Mouse (Mus musculus): ENCODE results near the gene Fra10ac1. TPM values are rescaled to one million over a fixed set of nuclear protein-coding genes. Genes with fewer than 3 reads are reported as not detected.

Gene Fra10ac1
- polyA plus RNA-seq, 1 experiment from 2014 or later, result 38.9 TPM

DNA sequence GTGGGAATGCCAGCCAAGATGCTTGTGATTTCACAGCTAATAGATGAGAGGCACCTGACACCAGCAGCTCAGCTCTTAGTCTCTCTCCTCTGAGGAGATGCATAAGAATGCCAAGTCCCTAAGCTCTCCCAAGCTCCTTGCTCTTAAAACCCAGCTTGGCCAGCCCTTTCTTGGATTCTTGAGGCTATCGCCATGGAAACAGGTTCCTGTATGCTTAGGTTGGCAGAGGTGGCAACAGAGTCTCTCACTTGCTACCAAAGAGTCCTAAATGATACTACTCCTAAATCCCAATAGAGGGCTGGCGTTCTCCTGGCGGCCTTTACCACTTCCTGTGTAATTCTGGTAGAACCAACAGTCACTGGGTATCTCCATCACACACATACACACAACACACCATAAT is 35.5 kb upstream of the Fra10ac1 start:
- no peaks in the 10 kb centered on the region for H3K27me3 ChIP-seq (replicated peaks; ENCODE audit: control insufficient read depth, insufficient read depth, low read length)
- no peak overlapping the region for H3K9ac ChIP-seq (ENCODE audit: low read length)
- DNase-seq (ENCODE audit: low spot score), result peak; percentile 49
- no peaks in the 10 kb centered on the region for H3K36me3 ChIP-seq (ENCODE audit: control insufficient read depth, insufficient read depth, low read length)
- ATAC-seq, result no peak
- H3K4me3 ChIP-seq (ENCODE audit: low read depth, low read length), result no peak overlapping the region
- H3K4me2 ChIP-seq (ENCODE audit: low read length), result no peak overlapping the region
- WGBS, result 78% methylated on average over 3 of the region's 3 CpGs
- H3K4me1 ChIP-seq (ENCODE audit: control insufficient read depth, insufficient read depth, low read length), result peaks cover 16% of the 10 kb centered on the region
- H3K9me3 ChIP-seq (replicated peaks; ENCODE audit: control insufficient read depth, low read length), result no peaks in the 10 kb centered on the region
- H3K27ac ChIP-seq (ENCODE audit: low read depth, low read length), result 0 out of 2 replicates have a peak overlapping the region, but pooled peaks have one; percentile 58

GRCm38 (mm10) chr19:38258651-38259065 is 34.7 kb upstream of the Fra10ac1 start:
- Histone ChIP-seq H3K4me1 (ENCODE audit: control insufficient read depth, insufficient read depth, low read length) (peaks cover 15% of the 10 kb centered on the region), H3K36me3 (ENCODE audit: control insufficient read depth, insufficient read depth, low read length) (no peaks in the 10 kb centered on the region), H3K4me2 (ENCODE audit: low read length) (no peak overlapping the region), H3K9ac (ENCODE audit: low read length) (no peak overlapping the region), H3K4me3 (ENCODE audit: low read depth, low read length) (no peak overlapping the region), H3K9me3 (replicated peaks; ENCODE audit: control insufficient read depth, low read length) (no peaks in the 10 kb centered on the region), H3K27ac (ENCODE audit: low read depth, low read length) (no peak overlapping the region), H3K27me3 (replicated peaks; ENCODE audit: control insufficient read depth, insufficient read depth, low read length) (no peaks in the 10 kb centered on the region)
- DNase-seq (ENCODE audit: low spot score) (peak; percentile 55), ATAC-seq (peak; percentile 49)
- 56% methylated on average over 3 of the region's 3 CpGs for WGBS

DNA sequence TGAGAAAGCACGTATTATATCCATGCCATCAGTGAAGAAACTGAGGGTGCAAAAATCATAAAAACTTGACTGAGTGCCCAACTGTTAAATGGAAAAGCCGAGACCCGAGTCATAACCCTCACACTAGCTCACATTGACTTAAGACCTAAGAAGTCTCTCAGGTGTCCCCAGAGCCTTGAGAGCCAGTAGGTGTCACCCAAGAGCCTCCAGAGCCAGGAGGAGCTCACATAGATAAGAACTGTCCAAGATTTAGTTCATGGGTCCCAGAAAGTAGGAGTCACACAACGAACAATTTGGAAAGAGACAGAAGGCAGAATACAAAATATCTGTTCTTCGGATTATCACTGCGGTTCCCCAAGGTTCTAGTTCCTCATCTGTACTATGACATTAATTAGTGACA is 29.8 kb upstream of the Fra10ac1 start:
- peak; percentile 57 for DNase-seq (ENCODE audit: low spot score)
- Histone ChIP-seq H3K9ac (ENCODE audit: low read length) (no peak overlapping the region), H3K27ac (ENCODE audit: low read depth, low read length) (no peak overlapping the region), H3K4me3 (ENCODE audit: low read depth, low read length) (no peak overlapping the region), H3K9me3 (replicated peaks; ENCODE audit: control insufficient read depth, low read length) (no peaks in the 10 kb centered on the region), H3K36me3 (ENCODE audit: control insufficient read depth, insufficient read depth, low read length) (no peaks in the 10 kb centered on the region), H3K27me3 (replicated peaks; ENCODE audit: control insufficient read depth, insufficient read depth, low read length) (no peaks in the 10 kb centered on the region), H3K4me2 (ENCODE audit: low read length) (no peak overlapping the region), H3K4me1 (ENCODE audit: control insufficient read depth, insufficient read depth, low read length) (no peaks in the 10 kb centered on the region)
- WGBS, result 61% methylated on average over 6 of the region's 6 CpGs
- no peak for ATAC-seq

DNA sequence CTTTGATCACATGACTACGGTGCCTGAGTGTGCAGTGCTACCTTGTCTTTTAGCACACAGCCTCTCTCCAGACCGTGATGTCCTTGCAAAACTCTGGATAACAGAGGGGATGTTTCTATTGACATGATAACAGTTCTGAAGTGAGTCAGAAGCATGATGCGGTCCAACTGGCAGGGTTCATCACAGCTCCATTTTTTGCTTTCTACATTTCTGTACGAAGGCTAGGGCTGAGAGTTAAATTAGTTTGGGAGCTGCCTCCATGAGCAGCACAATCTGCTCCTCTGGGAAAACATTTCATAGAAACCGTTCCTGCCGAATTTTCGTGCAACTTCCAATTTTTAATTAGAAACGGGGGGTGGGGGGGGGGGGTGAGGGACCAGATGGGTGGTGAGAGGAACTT is 25.7 kb upstream of the Fra10ac1 start:
- H3K4me2 ChIP-seq (ENCODE audit: low read length), result no peak overlapping the region
- no peak overlapping the region for H3K4me3 ChIP-seq (ENCODE audit: low read depth, low read length)
- ATAC-seq, result no peak
- no peaks in the 10 kb centered on the region for H3K9me3 ChIP-seq (replicated peaks; ENCODE audit: control insufficient read depth, low read length)
- H3K27me3 ChIP-seq (replicated peaks; ENCODE audit: control insufficient read depth, insufficient read depth, low read length), result no peaks in the 10 kb centered on the region
- H3K9ac ChIP-seq (ENCODE audit: low read length), result no peak overlapping the region
- DNase-seq (ENCODE audit: low spot score), result no peak
- no peaks in the 10 kb centered on the region for H3K36me3 ChIP-seq (ENCODE audit: control insufficient read depth, insufficient read depth, low read length)
- 85% methylated on average over 8 of the region's 8 CpGs for WGBS
- H3K4me1 ChIP-seq (ENCODE audit: control insufficient read depth, insufficient read depth, low read length), result peaks cover 13% of the 10 kb centered on the region; the same call in 1 of the 2 replicates
- H3K27ac ChIP-seq (ENCODE audit: low read depth, low read length), result no peak overlapping the region

DNA sequence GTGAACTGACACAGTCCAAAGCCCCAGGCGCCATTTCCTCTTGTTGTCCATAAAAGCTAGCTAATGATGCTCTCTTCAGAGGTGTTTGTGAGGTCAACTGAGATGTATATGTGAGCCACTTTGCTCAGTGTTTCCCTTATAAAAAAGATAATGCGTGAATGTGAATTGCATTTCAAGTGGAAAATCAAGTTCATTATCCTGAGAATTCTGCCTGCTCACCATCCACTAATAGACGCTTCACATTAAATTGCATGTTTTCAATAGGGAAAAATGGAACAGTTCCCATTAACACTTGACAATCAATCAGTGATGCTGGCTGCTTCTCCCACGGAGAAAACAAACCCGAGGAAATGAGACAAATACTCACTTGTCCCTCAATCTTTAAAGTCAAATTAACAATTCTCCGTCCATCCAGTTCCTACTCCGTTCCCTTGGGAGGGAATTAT is 22.2 kb upstream of the Fra10ac1 start:
- WGBS, result 11% methylated on average over 7 of the region's 7 CpGs
- H3K27ac ChIP-seq (ENCODE audit: low read depth, low read length), result peak overlapping the region; percentile 70; the same call in 1 of the 2 replicates
- no peak overlapping the region for H3K9ac ChIP-seq (ENCODE audit: low read length)
- 0 out of 2 replicates have a peak overlapping the region, but pooled peaks have one; percentile 28 for H3K4me2 ChIP-seq (ENCODE audit: low read length)
- H3K36me3 ChIP-seq (ENCODE audit: control insufficient read depth, insufficient read depth, low read length), result no peaks in the 10 kb centered on the region
- no peaks in the 10 kb centered on the region for H3K27me3 ChIP-seq (replicated peaks; ENCODE audit: control insufficient read depth, insufficient read depth, low read length)
- H3K4me3 ChIP-seq (ENCODE audit: low read depth, low read length), result no peak overlapping the region
- no peaks in the 10 kb centered on the region for H3K9me3 ChIP-seq (replicated peaks; ENCODE audit: control insufficient read depth, low read length)
- peak; percentile 73 for ATAC-seq
- peak; percentile 84 for DNase-seq (ENCODE audit: low spot score)
- peaks cover 16% of the 10 kb centered on the region; the same call in 1 of the 2 replicates for H3K4me1 ChIP-seq (ENCODE audit: control insufficient read depth, insufficient read depth, low read length)

- Histone ChIP-seq H3K9me3 (replicated peaks; ENCODE audit: control insufficient read depth, low read length) (no peaks in the 10 kb centered on the region), H3K27me3 (replicated peaks; ENCODE audit: control insufficient read depth, insufficient read depth, low read length) (no peaks in the 10 kb centered on the region), H3K9ac (ENCODE audit: low read length) (no peak overlapping the region), H3K4me3 (ENCODE audit: low read depth, low read length) (no peak overlapping the region), H3K36me3 (ENCODE audit: control insufficient read depth, insufficient read depth, low read length) (no peaks in the 10 kb centered on the region), H3K4me1 (ENCODE audit: control insufficient read depth, insufficient read depth, low read length) (peaks cover 16% of the 10 kb centered on the region; the same call in 1 of the 2 replicates), H3K27ac (ENCODE audit: low read depth, low read length) (peak overlapping the region; percentile 70), H3K4me2 (ENCODE audit: low read length) (peak overlapping the region; percentile 28)
- peak; percentile 68 for ATAC-seq
- WGBS, result 27% methylated on average over 10 of the region's 10 CpGs
- peak; percentile 77 for DNase-seq (ENCODE audit: low spot score)
Observed at GRCm38 (mm10) chr19:38245361-38246176, 21.6 kb upstream of the Fra10ac1 start.

GRCm38 (mm10) chr19:38244748-38245147 is 20.8 kb upstream of the Fra10ac1 start:
- peak overlapping the region; percentile 70 for H3K27ac ChIP-seq (ENCODE audit: low read depth, low read length)
- 61% methylated on average over 8 of the region's 8 CpGs for WGBS
- DNase-seq (ENCODE audit: low spot score) (no peak), ATAC-seq (no peak)
- H3K4me2 ChIP-seq (ENCODE audit: low read length), result peak overlapping the region; percentile 28; the same call in 1 of the 2 replicates
- H3K9me3 ChIP-seq (replicated peaks; ENCODE audit: control insufficient read depth, low read length), result no peaks in the 10 kb centered on the region
- no peaks in the 10 kb centered on the region for H3K27me3 ChIP-seq (replicated peaks; ENCODE audit: control insufficient read depth, insufficient read depth, low read length)
- no peak overlapping the region for H3K4me3 ChIP-seq (ENCODE audit: low read depth, low read length)
- no peaks in the 10 kb centered on the region for H3K36me3 ChIP-seq (ENCODE audit: control insufficient read depth, insufficient read depth, low read length)
- H3K4me1 ChIP-seq (ENCODE audit: control insufficient read depth, insufficient read depth, low read length), result peaks cover 16% of the 10 kb centered on the region; the same call in 1 of the 2 replicates
- H3K9ac ChIP-seq (ENCODE audit: low read length), result no peak overlapping the region

DNA sequence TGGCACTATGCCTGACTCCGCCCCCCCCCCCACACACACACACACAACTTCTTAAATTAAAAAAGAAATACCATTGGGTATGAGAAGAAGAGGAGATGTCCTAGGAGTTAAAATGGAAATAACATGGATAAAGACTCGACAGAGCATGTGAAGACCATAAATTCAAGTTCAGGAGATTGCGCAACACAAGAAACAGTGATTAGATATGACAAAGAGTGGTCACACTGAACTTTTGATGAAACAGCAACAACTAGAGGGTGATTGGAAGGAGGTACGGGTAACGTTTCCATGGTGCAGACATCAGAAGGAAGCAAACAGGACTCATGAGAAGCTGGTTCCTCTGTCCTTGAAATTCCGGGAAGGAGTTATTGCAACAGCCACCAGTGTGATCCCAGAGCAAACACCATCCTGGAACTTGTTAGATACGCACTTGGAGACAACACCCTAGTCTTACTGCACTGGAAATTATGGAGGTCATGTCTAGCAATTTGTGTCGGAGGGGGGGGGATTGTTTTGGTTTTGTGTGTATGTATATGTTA is 18.4 kb upstream of the Fra10ac1 start:
- H3K36me3 ChIP-seq (ENCODE audit: control insufficient read depth, insufficient read depth, low read length), result no peaks in the 10 kb centered on the region
- no peaks in the 10 kb centered on the region for H3K9me3 ChIP-seq (replicated peaks; ENCODE audit: control insufficient read depth, low read length)
- WGBS, result 94% methylated on average over 8 of the region's 8 CpGs
- H3K9ac ChIP-seq (ENCODE audit: low read length), result no peak overlapping the region
- peaks cover 22% of the 10 kb centered on the region for H3K4me1 ChIP-seq (ENCODE audit: control insufficient read depth, insufficient read depth, low read length)
- H3K27ac ChIP-seq (ENCODE audit: low read depth, low read length), result no peak overlapping the region
- DNase-seq (ENCODE audit: low spot score) (no peak), ATAC-seq (no peak)
- no peak overlapping the region for H3K4me3 ChIP-seq (ENCODE audit: low read depth, low read length)
- no peak overlapping the region for H3K4me2 ChIP-seq (ENCODE audit: low read length)
- H3K27me3 ChIP-seq (replicated peaks; ENCODE audit: control insufficient read depth, insufficient read depth, low read length), result no peaks in the 10 kb centered on the region
